Mouse (Mus musculus) liver, embryonic 14.5 days (tissue): ENCODE data around the gene Rdh13.

Experiments used
- CTCF ChIP-seq: IDR thresholded peaks from 2 replicates; pipeline ENCODE4 v1.5.1; 2016; ENCODE audit warnings: antibody characterized with exemption, low read depth, control low read depth
- EP300 ChIP-seq: IDR thresholded peaks from 2 replicates; pipeline ENCODE4 v1.6.1; 2016; ENCODE audit warnings: antibody characterized with exemption, low read depth

DNA sequence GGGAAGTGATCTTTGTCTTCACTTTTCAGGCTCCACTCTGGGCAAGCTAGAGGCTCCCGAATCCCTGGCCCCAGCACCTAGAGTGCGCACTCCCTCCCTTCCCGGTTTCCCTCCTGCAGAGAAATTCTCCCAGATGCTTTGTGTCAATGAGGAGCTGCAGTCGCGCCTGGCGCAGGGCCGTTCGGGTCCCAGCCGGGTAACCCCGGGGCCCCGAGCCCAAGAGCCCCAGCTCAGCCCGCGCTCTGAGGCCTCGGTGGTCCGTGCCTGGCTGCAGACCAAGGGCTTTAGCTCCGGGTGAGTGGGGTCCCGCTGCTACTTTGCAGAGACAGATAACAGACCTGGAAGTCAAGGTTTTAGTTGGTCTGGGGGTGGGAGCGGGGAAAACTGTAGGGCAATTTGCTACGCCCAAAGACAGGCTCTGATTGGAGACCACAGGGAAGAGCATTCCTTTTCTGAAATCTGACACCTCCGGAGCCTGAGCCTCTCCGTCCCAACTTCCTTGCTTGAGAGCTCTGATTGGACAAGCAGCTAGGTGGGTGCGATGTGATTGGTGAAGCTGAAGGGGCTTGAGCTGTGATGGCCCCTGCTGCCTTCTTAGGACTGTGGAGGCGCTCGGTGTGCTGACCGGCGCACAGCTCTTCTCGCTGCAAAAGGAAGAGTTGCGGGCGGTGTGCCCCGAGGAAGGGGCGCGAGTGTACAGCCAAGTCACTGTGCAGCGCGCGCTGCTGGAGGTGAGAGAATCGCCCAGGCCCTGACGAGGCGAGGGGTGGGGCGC, 32.8 kb upstream of the Rdh13 start:
- TF ChIP-seq CTCF (no peak), EP300 (no peak)
